Mouse (Mus musculus) embryonic facial prominence, embryonic 12.5 days (tissue): ENCODE data around the gene Serpinb1c. TPM values are rescaled to one million over a fixed set of nuclear protein-coding genes. Genes with fewer than 3 reads are reported as not detected.
"Not testable (repeated sequence)": the region's sequence is repeated elsewhere in the genome, so short reads cannot be mapped to it uniquely, and the experiment has no call there.

Source experiments
- ATAC-seq: fragments of 200-750 bp; cut with Nextera tagmentation; 2 replicates; pipeline ENCODE4 v1.8.0; 2017; ENCODE audit not compliant: insufficient number of reproducible peaks, insufficient read depth, low FRiP score, low TSS enrichment
- H3K27ac ChIP-seq: fragments of 300-500 bp; sonication (generic); 2 replicates; pipeline ENCODE4 v1.5.1; 2016; ENCODE audit warnings: mild to moderate bottlenecking
- H3K27me3 ChIP-seq: fragments of 300-500 bp; sonication (generic); 2 replicates; pipeline ENCODE4 v1.6.1; 2016; ENCODE audit warnings: mild to moderate bottlenecking, moderate library complexity
- H3K36me3 ChIP-seq: fragments of 300-500 bp; sonication (generic); 2 replicates; pipeline ENCODE4 v1.6.1; 2016; ENCODE audit warnings: mild to moderate bottlenecking
- H3K4me1 ChIP-seq: fragments of 300-500 bp; sonication (generic); 2 replicates; pipeline ENCODE4 v1.6.1; 2016
- H3K4me2 ChIP-seq: fragments of 300-500 bp; sonication (generic); replicated peaks from 2 replicates; pipeline ENCODE4 v1.6.1; 2016; ENCODE audit warnings: mild to moderate bottlenecking, moderate library complexity
- H3K4me3 ChIP-seq: fragments of 300-500 bp; sonication (generic); 2 replicates; pipeline ENCODE4 v1.5.1; 2016; ENCODE audit warnings: mild to moderate bottlenecking
- H3K9ac ChIP-seq: fragments of 300-500 bp; sonication (generic); 2 replicates; pipeline ENCODE4 v1.6.1; 2016; ENCODE audit warnings: mild to moderate bottlenecking, moderate library complexity
- H3K9me3 ChIP-seq: fragments of 300-500 bp; sonication (generic); 2 replicates; pipeline ENCODE4 v1.6.1; 2016; ENCODE audit warnings: mild to moderate bottlenecking, moderate library complexity
- WGBS: fragments of 180-500 bp; shearing (Covaris S2); methylation state at CpG from one replicate; pipeline ENCODE4 v1.1.7; 2016; 5-methylcytosine and 5-hydroxymethylcytosine counted together
- polyA plus RNA-seq: library from polyadenylated mRNA; unstranded; fragments of >200 nt; fragmentation: Nextera tagmentation; extraction: Ambion mirVana; gene quantifications from 2 replicates; pipeline ENCODE4 v1.2.1, GENCODE M21; 2016

The Serpinb1c gene
- polyA plus RNA-seq, 1 experiment from 2014 or later, result not detected

- H3K4me1 ChIP-seq, H3K4me2 ChIP-seq, H3K27ac ChIP-seq, H3K4me3 ChIP-seq, H3K9ac ChIP-seq, H3K27me3 ChIP-seq, H3K9me3 ChIP-seq, H3K36me3 ChIP-seq, ATAC-seq: not testable (repeated sequence)
- WGBS, result 78% methylated on average over 2 of the region's 3 CpGs
Observed at GRCm38 (mm10) chr13:32864529-32864928, 33.5 kb downstream of the Serpinb1c start.

GRCm38 (mm10) chr13:32863456-32863855 lies 34.6 kb downstream of the Serpinb1c start:
- no peak for ATAC-seq
- Histone ChIP-seq H3K4me2 (no peak overlapping the region), H3K9me3 (no peaks in the 10 kb centered on the region), H3K9ac (no peak overlapping the region), H3K27ac (no peak overlapping the region), H3K4me3 (no peak overlapping the region), H3K4me1 (no peaks in the 10 kb centered on the region), H3K27me3 (no peaks in the 10 kb centered on the region), H3K36me3 (no peaks in the 10 kb centered on the region)

- Histone ChIP-seq H3K9ac (no peak overlapping the region), H3K4me1 (no peaks in the 10 kb centered on the region), H3K27me3 (no peaks in the 10 kb centered on the region), H3K27ac (no peak overlapping the region), H3K9me3 (no peaks in the 10 kb centered on the region), H3K36me3 (no peaks in the 10 kb centered on the region), H3K4me3 (no peak overlapping the region), H3K4me2 (no peak overlapping the region)
- ATAC-seq, result no peak
- 72% methylated on average over 3 of the region's 3 CpGs for whole genome bisulfite sequencing
Observed at GRCm38 (mm10) chr13:32860821-32861220, 37.2 kb downstream of the Serpinb1c start.

- ATAC-seq, result no peak
- no peaks in the 10 kb centered on the region for H3K9me3 ChIP-seq
- H3K27me3 ChIP-seq, result no peaks in the 10 kb centered on the region
- H3K4me2 ChIP-seq, result no peak overlapping the region
- H3K4me3 ChIP-seq, result no peak overlapping the region
- no peak overlapping the region for H3K27ac ChIP-seq
- H3K9ac ChIP-seq, result no peak overlapping the region
- 69% methylated on average over 2 of the region's 2 CpGs for WGBS
- H3K36me3 ChIP-seq, result no peaks in the 10 kb centered on the region
- no peaks in the 10 kb centered on the region for H3K4me1 ChIP-seq
Observed at GRCm38 (mm10) chr13:32853073-32853472, 44.9 kb downstream of the Serpinb1c start.

- Histone ChIP-seq H3K36me3 (no peaks in the 10 kb centered on the region), H3K9ac (no peak overlapping the region)
Observed at GRCm38 (mm10) chr13:32852539-32852938, 45.5 kb downstream of the Serpinb1c start.

GRCm38 (mm10) chr13:32851967-32852366 lies 46.0 kb downstream of the Serpinb1c start:
- no peaks in the 10 kb centered on the region for H3K4me1 ChIP-seq
- no peak overlapping the region for H3K4me3 ChIP-seq
- ATAC-seq, result no peak
- no peaks in the 10 kb centered on the region for H3K27me3 ChIP-seq
- no peak overlapping the region for H3K9ac ChIP-seq
- H3K9me3 ChIP-seq, result no peaks in the 10 kb centered on the region
- H3K4me2 ChIP-seq, result no peak overlapping the region
- no peaks in the 10 kb centered on the region for H3K36me3 ChIP-seq
- no peak overlapping the region for H3K27ac ChIP-seq
- 11% methylated on average over 7 of the region's 7 CpGs for WGBS

More at GRCm38 (mm10) chr13:32852539-32852938, 45.5 kb downstream of the Serpinb1c start:
- H3K27ac ChIP-seq, result no peak overlapping the region
- H3K4me2 ChIP-seq, result no peak overlapping the region
- no peak overlapping the region for H3K4me3 ChIP-seq
- 93% methylated on average over 4 of the region's 4 CpGs for WGBS
- H3K27me3 ChIP-seq, result no peaks in the 10 kb centered on the region
- no peak for ATAC-seq
- no peaks in the 10 kb centered on the region for H3K4me1 ChIP-seq
- H3K9me3 ChIP-seq, result no peaks in the 10 kb centered on the region

GRCm38 (mm10) chr13:32850668-32851404 lies 47.2 kb downstream of the Serpinb1c start, which contains the start of gene Serpinb1a:
Serpinb1a (minus strand) TSS chr13:32851185.
- no peaks in the 10 kb centered on the region for H3K9me3 ChIP-seq
- H3K4me1 ChIP-seq, result no peaks in the 10 kb centered on the region
- 58% methylated on average over 10 of the region's 10 CpGs for WGBS
- ATAC-seq, result no peak
- no peak within 1 kb of the TSS for H3K4me2 ChIP-seq
- H3K27me3 ChIP-seq, result no peaks in the 10 kb centered on the region
- H3K27ac ChIP-seq, result no peak within 1 kb of the TSS
- no peaks in the 10 kb centered on the region for H3K36me3 ChIP-seq
- no peak within 1 kb of the TSS for H3K4me3 ChIP-seq
- no peak within 1 kb of the TSS for H3K9ac ChIP-seq

- Histone ChIP-seq H3K4me3 (no peak overlapping the region), H3K27me3 (no peaks in the 10 kb centered on the region), H3K4me2 (no peak overlapping the region), H3K9me3 (no peaks in the 10 kb centered on the region), H3K4me1 (no peaks in the 10 kb centered on the region), H3K27ac (no peak overlapping the region), H3K36me3 (no peaks in the 10 kb centered on the region), H3K9ac (no peak overlapping the region)
- WGBS, result 65% methylated on average over 1 of the region's 1 CpGs
- no peak for ATAC-seq
Observed at GRCm38 (mm10) chr13:32850156-32850555, 47.9 kb downstream of the Serpinb1c start.

- Histone ChIP-seq H3K4me2 (no peak overlapping the region), H3K27me3 (no peaks in the 10 kb centered on the region), H3K4me3 (no peak overlapping the region), H3K27ac (no peak overlapping the region), H3K4me1 (no peaks in the 10 kb centered on the region), H3K9me3 (no peaks in the 10 kb centered on the region), H3K9ac (no peak overlapping the region), H3K36me3 (no peaks in the 10 kb centered on the region)
- no peak for ATAC-seq
Observed at GRCm38 (mm10) chr13:32849531-32850123, 48.4 kb downstream of the Serpinb1c start.

GRCm38 (mm10) chr13:32849092-32849491 lies 48.9 kb downstream of the Serpinb1c start:
- H3K27me3 ChIP-seq, result no peaks in the 10 kb centered on the region
- no peak for ATAC-seq
- no peak overlapping the region for H3K4me2 ChIP-seq
- no peaks in the 10 kb centered on the region for H3K4me1 ChIP-seq
- no peak overlapping the region for H3K4me3 ChIP-seq
- H3K9me3 ChIP-seq, result no peaks in the 10 kb centered on the region
- 66% methylated on average over 4 of the region's 4 CpGs for WGBS
- H3K9ac ChIP-seq, result no peak overlapping the region
- H3K36me3 ChIP-seq, result no peaks in the 10 kb centered on the region
- H3K27ac ChIP-seq, result no peak overlapping the region

GRCm38 (mm10) chr13:32846221-32846620 lies 51.8 kb downstream of the Serpinb1c start:
- H3K27me3 ChIP-seq, result no peaks in the 10 kb centered on the region
- no peak for ATAC-seq
- no peak overlapping the region for H3K4me3 ChIP-seq
- H3K9ac ChIP-seq, result no peak overlapping the region
- H3K9me3 ChIP-seq, result no peaks in the 10 kb centered on the region
- H3K27ac ChIP-seq, result no peak overlapping the region
- no peaks in the 10 kb centered on the region for H3K4me1 ChIP-seq
- no peaks in the 10 kb centered on the region for H3K36me3 ChIP-seq
- no peak overlapping the region for H3K4me2 ChIP-seq

- no peak overlapping the region for H3K27ac ChIP-seq
- H3K27me3 ChIP-seq, result no peaks in the 10 kb centered on the region
- H3K4me2 ChIP-seq, result no peak overlapping the region
- no peak for ATAC-seq
- H3K9me3 ChIP-seq, result no peaks in the 10 kb centered on the region
- H3K9ac ChIP-seq, result no peak overlapping the region
- no peaks in the 10 kb centered on the region for H3K36me3 ChIP-seq
- H3K4me1 ChIP-seq, result no peaks in the 10 kb centered on the region
- 98% methylated on average over 3 of the region's 3 CpGs for WGBS
- no peak overlapping the region for H3K4me3 ChIP-seq
Observed at GRCm38 (mm10) chr13:32841349-32841748, 56.7 kb downstream of the Serpinb1c start.
